Mouse (Mus musculus): ENCODE measurements around the gene Hnf4a. TPM values are rescaled to one million over a fixed set of nuclear protein-coding genes. Genes with fewer than 3 reads are reported as not detected.
A peak's percentile ranks its signal among the peaks of the same experiment; 100 is the strongest.

Hnf4a gene
- polyA plus RNA-seq, 1 experiment from 2014 or later = 85.1 TPM

- 0 out of 2 replicates have a peak overlapping the region, but pooled peaks have one; percentile 17 for H3K9ac ChIP-seq
- H3K4me2 ChIP-seq (replicated peaks) = 0 out of 2 replicates have a peak overlapping the region, but pooled peaks have one; percentile 17
- H3K36me3 ChIP-seq = no peaks in the 10 kb centered on the region
- H3K27ac ChIP-seq = peak overlapping the region; percentile 77
- no peak overlapping the region for H3K4me3 ChIP-seq (replicated peaks)
- ATAC-seq = peak; percentile 58
- H3K9me3 ChIP-seq = no peaks in the 10 kb centered on the region
- peaks cover 16% of the 10 kb centered on the region; the same call in 1 of the 2 replicates for H3K4me1 ChIP-seq (replicated peaks)
- WGBS = 57% methylated on average over 13 of the region's 13 CpGs
- no peaks in the 10 kb centered on the region for H3K27me3 ChIP-seq (replicated peaks)
These were observed 48.8 kb downstream of the Hnf4a start for GRCm38 (mm10) chr2:163555417-163555816.

DNA sequence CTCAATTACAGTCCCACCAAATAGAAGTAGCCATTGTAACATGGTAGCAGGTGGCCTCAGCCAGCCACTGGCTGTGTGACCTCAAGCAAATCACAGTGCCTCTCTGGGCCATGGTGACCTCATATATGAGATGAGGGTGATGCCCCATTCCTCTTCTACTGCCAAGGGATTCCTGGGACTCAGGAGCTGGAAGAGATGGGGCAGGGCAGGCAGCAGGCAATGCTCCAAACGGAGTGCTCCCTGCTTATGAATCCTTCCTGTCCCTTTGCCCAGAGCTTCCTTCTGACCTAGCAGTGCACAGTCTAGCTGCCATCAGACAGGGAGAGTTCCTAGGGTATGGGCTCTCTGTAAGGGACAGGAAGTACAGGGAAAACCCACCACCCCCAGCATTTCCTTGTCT lies 51.9 kb downstream of the Hnf4a start:
- no peak for ATAC-seq
- H3K4me3 ChIP-seq (replicated peaks) = no peak overlapping the region

DNA sequence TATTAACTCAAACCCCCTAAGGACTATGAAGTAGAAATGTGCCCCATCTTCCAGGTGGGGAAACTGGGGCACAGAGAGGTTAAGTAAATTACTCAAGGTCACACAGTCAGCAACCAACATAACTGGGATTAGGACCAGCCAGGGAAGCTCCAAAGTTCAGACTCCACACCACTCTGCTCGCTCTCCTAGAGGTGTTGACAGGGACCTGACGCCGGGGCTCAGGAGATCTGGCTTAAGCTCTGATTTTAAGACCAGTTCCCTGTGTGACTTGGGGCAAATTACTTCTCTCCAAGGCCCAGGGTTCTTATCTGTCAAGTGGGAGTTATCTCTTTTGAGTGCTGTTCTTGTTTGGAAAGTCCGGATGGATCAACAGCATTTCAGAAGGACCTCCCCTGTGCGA lies 52.6 kb downstream of the Hnf4a start:
- Histone ChIP-seq H3K4me2 (replicated peaks) (no peak overlapping the region), H3K9me3 (no peaks in the 10 kb centered on the region), H3K4me1 (replicated peaks) (peaks cover 11% of the 10 kb centered on the region; the same call in 1 of the 2 replicates), H3K36me3 (no peaks in the 10 kb centered on the region), H3K9ac (no peak overlapping the region), H3K27ac (no peak overlapping the region), H3K4me3 (replicated peaks) (no peak overlapping the region), H3K27me3 (replicated peaks) (no peaks in the 10 kb centered on the region)
- ATAC-seq = no peak
- WGBS = 67% methylated on average over 5 of the region's 5 CpGs

More for the DNA sequence above, 51.9 kb downstream of the Hnf4a start:
- Histone ChIP-seq H3K27me3 (replicated peaks) (no peaks in the 10 kb centered on the region), H3K9ac (no peak overlapping the region), H3K27ac (no peak overlapping the region), H3K4me2 (replicated peaks) (no peak overlapping the region), H3K9me3 (no peaks in the 10 kb centered on the region), H3K4me1 (replicated peaks) (peaks cover 13% of the 10 kb centered on the region; the same call in 1 of the 2 replicates), H3K36me3 (no peaks in the 10 kb centered on the region)
- WGBS = 67% methylated on average over 1 of the region's 1 CpGs

DNA sequence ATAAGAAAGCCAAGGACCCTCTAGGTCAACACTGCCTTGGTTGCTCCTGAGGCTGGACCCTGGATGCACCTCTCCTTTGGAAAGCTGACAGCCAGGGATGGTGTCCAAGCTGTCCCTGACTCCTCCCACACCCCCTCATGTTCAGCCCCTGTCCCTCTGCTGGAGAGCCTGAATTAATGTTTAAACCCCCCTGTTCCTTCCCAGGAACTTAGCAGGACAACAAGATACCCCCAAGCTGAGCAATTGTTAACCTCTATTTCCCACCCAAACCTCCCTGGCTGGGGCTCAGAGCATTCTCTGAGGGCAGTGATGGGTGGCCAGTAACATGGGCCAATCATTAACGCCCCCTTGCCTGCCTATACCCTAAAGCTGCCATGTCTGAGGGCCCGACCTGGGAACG lies 53.6 kb downstream of the Hnf4a start:
- ATAC-seq = no peak
- H3K4me1 ChIP-seq (replicated peaks) = 0 out of 2 replicates have a peak, but pooled peaks cover 4% of the 10 kb centered on the region
- H3K9me3 ChIP-seq = no peaks in the 10 kb centered on the region
- H3K4me3 ChIP-seq (replicated peaks) = no peak overlapping the region
- H3K27me3 ChIP-seq (replicated peaks) = no peaks in the 10 kb centered on the region
- 79% methylated on average over 3 of the region's 3 CpGs for WGBS
- H3K4me2 ChIP-seq (replicated peaks) = no peak overlapping the region
- no peak overlapping the region for H3K27ac ChIP-seq
- no peaks in the 10 kb centered on the region for H3K36me3 ChIP-seq
- H3K9ac ChIP-seq = no peak overlapping the region

DNA sequence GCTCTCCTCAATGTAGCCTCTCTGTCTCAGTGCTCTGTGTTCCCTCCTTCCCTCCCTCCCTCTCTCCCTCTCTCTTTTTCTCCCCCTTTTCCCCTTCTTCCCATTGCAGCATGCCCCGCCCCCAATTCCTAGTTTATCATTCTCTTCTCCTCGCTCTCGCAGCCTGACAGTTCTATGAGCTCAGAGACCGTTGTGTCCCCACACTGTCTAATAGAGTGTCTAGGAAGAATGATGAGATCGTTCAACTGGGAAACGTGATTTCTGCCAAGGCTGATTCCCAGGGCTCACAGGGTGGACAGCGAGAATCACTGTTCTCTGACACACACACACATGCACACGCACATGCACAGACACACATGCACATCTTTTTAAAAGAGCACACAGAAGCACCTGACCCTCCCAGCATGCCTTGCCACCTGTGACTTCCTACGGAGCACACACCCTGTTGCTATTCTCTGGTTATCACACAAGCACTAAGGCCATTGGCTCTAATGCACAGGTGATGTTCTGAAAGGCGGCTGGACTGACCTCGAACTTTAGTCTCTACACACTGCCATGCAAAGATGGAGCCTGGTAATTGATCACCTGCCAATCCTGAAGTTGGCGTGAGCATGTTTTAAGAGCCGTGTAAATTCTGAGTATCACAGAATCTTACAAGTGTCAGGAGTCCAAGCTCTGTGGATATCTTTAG lies 54.8 kb downstream of the Hnf4a start:
- Histone ChIP-seq H3K27ac (no peak overlapping the region), H3K4me2 (replicated peaks) (no peak overlapping the region), H3K9ac (no peak overlapping the region), H3K27me3 (replicated peaks) (no peaks in the 10 kb centered on the region), H3K4me3 (replicated peaks) (no peak overlapping the region), H3K36me3 (no peaks in the 10 kb centered on the region), H3K9me3 (no peaks in the 10 kb centered on the region), H3K4me1 (replicated peaks) (no peaks in the 10 kb centered on the region)
- no peak for ATAC-seq
- WGBS = 69% methylated on average over 13 of the region's 13 CpGs

- WGBS = 18% methylated on average over 8 of the region's 8 CpGs
- Histone ChIP-seq H3K4me3 (replicated peaks) (no peak overlapping the region), H3K9me3 (no peaks in the 10 kb centered on the region), H3K9ac (no peak overlapping the region), H3K4me2 (replicated peaks) (no peak overlapping the region), H3K27me3 (replicated peaks) (no peaks in the 10 kb centered on the region), H3K4me1 (replicated peaks) (no peaks in the 10 kb centered on the region), H3K36me3 (no peaks in the 10 kb centered on the region), H3K27ac (no peak overlapping the region)
- 0 out of 2 replicates have a peak, but pooled peaks have one; percentile 9 for ATAC-seq
These were observed 58.0 kb downstream of the Hnf4a start for GRCm38 (mm10) chr2:163564646-163565045.

- peak; percentile 76 for ATAC-seq
- H3K27ac ChIP-seq = peak overlapping the region; percentile 70
These were observed 67.7 kb downstream of the Hnf4a start for GRCm38 (mm10) chr2:163574321-163574720.

DNA sequence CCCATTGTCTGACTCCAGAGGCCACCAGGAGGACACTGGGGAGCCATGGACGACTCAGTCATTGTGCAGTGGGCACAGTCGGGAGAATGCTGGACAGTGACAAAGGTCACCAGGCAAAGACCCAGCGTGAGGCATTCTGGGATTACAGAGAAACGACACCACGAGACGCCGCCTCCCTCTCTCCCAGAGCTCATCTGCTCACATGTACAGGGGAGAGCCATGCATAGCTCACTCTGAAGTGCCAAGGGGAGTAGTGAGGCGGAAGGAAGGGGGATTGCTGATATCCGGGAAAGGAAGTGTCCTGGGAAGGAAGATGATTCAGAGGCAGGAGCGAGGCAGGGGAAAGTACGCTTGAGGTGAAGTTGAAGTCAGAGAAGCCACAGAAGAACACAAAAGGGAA lies 68.6 kb downstream of the Hnf4a start:
- Histone ChIP-seq H3K9me3 (no peaks in the 10 kb centered on the region), H3K4me1 (replicated peaks) (peaks cover 14% of the 10 kb centered on the region; the same call in 1 of the 2 replicates), H3K4me2 (replicated peaks) (peak overlapping the region; percentile 3; the same call in 1 of the 2 replicates), H3K27ac (no peak overlapping the region), H3K36me3 (no peaks in the 10 kb centered on the region), H3K27me3 (replicated peaks) (no peaks in the 10 kb centered on the region), H3K9ac (no peak overlapping the region), H3K4me3 (replicated peaks) (no peak overlapping the region)
- WGBS = 42% methylated on average over 11 of the region's 11 CpGs
- no peak for ATAC-seq

More at GRCm38 (mm10) chr2:163574321-163574720, 67.7 kb downstream of the Hnf4a start:
- Histone ChIP-seq H3K27me3 (replicated peaks) (no peaks in the 10 kb centered on the region), H3K9me3 (no peaks in the 10 kb centered on the region), H3K4me3 (replicated peaks) (no peak overlapping the region), H3K4me2 (replicated peaks) (no peak overlapping the region), H3K4me1 (replicated peaks) (peaks cover 14% of the 10 kb centered on the region; the same call in 1 of the 2 replicates), H3K9ac (no peak overlapping the region), H3K36me3 (no peaks in the 10 kb centered on the region)
- WGBS = 59% methylated on average over 3 of the region's 3 CpGs

DNA sequence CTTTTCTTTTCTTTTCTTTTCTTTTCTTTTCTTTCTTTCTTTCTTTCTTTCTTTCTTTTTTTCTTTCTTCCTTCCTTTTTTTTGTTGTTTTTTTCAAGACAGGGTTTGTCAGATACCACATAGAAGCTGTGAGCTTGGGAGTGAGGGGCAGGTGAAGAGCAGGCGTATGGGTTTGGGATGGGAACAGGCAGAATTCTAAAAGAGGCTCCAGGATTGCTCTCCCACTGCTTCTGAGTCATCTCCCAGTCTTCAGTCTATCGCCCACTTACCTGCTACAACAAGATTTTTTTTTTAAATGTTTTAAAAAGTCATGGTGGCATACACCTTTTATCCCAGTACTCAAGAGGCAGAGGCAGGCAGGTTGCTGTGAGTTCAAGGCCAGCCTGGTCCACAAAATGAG lies 71.4 kb downstream of the Hnf4a start:
- WGBS = 89% methylated on average over 2 of the region's 2 CpGs
- Histone ChIP-seq H3K4me3 (replicated peaks) (no peak overlapping the region), H3K27me3 (replicated peaks) (no peaks in the 10 kb centered on the region), H3K4me1 (replicated peaks) (peaks cover 14% of the 10 kb centered on the region; the same call in 1 of the 2 replicates), H3K36me3 (no peaks in the 10 kb centered on the region), H3K9ac (no peak overlapping the region), H3K9me3 (no peaks in the 10 kb centered on the region), H3K4me2 (replicated peaks) (no peak overlapping the region), H3K27ac (no peak overlapping the region)
- ATAC-seq = no peak

DNA sequence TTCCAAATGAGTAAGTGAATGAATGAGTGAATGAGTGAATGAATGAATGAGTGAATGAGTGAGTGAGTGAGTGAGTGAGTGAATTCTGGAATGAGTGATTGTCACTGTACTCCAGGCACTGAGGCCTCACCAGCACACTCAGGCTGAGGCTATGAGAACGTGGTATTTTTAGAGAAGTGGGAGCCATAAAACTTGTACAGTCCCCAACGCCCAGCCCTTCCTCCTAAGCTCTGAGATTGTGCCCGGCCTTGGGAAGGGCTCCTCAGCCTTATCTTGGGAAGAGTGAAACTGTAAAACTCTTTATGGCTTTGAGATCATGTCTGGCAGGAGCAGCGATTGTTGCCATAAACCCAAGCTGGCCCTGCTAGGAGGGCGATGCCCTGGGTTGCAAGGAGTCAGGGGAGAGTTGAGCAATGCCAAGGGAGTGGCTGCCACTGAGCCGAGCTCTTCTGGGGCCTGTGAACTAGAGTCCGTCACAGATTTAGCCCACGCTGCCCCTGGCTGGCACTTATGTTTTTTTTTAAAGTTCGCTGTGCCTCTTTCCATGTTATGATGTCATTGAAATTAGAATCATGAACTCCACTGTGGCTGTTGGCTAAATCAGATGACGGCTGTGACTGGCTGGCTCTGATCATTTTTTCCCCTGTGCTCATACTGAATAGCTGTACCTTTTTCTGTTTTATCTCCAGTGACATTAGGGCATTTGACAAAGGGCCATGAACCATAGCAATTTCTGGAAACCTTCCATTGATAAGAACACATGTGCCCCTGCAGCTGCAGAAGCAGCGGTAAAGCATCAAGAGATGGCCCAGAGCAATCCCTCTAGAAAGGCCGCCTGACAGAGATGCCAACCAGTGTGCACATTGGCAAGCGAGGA lies 73.7 kb downstream of the Hnf4a start:
- 58% methylated on average over 13 of the region's 13 CpGs for WGBS
- Histone ChIP-seq H3K4me3 (replicated peaks) (no peak overlapping the region), H3K4me2 (replicated peaks) (no peak overlapping the region), H3K27me3 (replicated peaks) (no peaks in the 10 kb centered on the region), H3K4me1 (replicated peaks) (peaks cover 8% of the 10 kb centered on the region), H3K9me3 (no peaks in the 10 kb centered on the region), H3K27ac (peak overlapping the region; percentile 66), H3K9ac (0 out of 2 replicates have a peak overlapping the region, but pooled peaks have one; percentile 18), H3K36me3 (no peaks in the 10 kb centered on the region)
- peak; percentile 96 for ATAC-seq

GRCm38 (mm10) chr2:163583226-163584087 lies 76.8 kb downstream of the Hnf4a start:
- 91% methylated on average over 10 of the region's 10 CpGs for WGBS
- Histone ChIP-seq H3K36me3 (no peaks in the 10 kb centered on the region), H3K4me1 (replicated peaks) (peaks cover 6% of the 10 kb centered on the region), H3K4me2 (replicated peaks) (no peak overlapping the region), H3K9me3 (no peaks in the 10 kb centered on the region), H3K9ac (no peak overlapping the region), H3K27me3 (replicated peaks) (no peaks in the 10 kb centered on the region), H3K4me3 (replicated peaks) (no peak overlapping the region), H3K27ac (no peak overlapping the region)
- ATAC-seq = no peak

DNA sequence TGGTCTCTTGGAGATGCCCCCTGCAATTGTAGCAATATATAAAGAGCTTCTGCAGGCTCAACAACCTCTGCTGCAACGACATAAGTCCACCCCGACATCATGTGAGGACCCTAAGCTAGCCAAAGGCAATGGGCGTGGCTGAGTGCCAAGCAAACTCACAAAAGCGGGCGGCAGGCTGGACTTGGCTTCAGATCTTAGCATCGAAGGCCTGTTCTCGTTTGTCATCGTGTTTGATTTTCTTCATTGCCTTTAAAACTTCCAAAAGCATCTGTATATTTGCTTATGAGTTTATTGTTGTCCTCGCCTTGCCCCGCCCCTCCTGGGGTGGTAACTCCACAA lies 77.4 kb downstream of the Hnf4a start:
- Histone ChIP-seq H3K27me3 (replicated peaks) (no peaks in the 10 kb centered on the region), H3K4me3 (replicated peaks) (no peak overlapping the region), H3K4me1 (replicated peaks) (peaks cover under 1% of the 10 kb centered on the region; the same call in 1 of the 2 replicates), H3K27ac (no peak overlapping the region), H3K9me3 (no peaks in the 10 kb centered on the region), H3K36me3 (no peaks in the 10 kb centered on the region), H3K9ac (no peak overlapping the region), H3K4me2 (replicated peaks) (no peak overlapping the region)
- ATAC-seq = no peak
- WGBS = 79% methylated on average over 10 of the region's 10 CpGs
